Mouse (Mus musculus): Measurements from ENCODE around the gene Cacna1d. TPM values are rescaled to one million over a fixed set of nuclear protein-coding genes. Genes with fewer than 3 reads are reported as not detected.

Cacna1d gene
- polyA plus RNA-seq, 1 experiment from 2014 or later, result 2.2 TPM

- no peaks in the 10 kb centered on the region for H3K4me1 ChIP-seq (replicated peaks; ENCODE audit: control insufficient read depth, insufficient read depth)
- 60% methylated on average over 1 of the region's 1 CpGs for WGBS
- H3K36me3 ChIP-seq (ENCODE audit: control insufficient read depth, insufficient read depth, low read length), result no peaks in the 10 kb centered on the region
- H3K27ac ChIP-seq (replicated peaks), result no peak overlapping the region
- H3K9me3 ChIP-seq (ENCODE audit: control insufficient read depth, low read length), result no peaks in the 10 kb centered on the region
- no peak overlapping the region for H3K4me3 ChIP-seq (ENCODE audit: low read depth, low read length)
- no peak for DNase-seq (ENCODE audit: low spot score)
- no peaks in the 10 kb centered on the region for H3K27me3 ChIP-seq (ENCODE audit: control insufficient read depth, insufficient read depth, low read length)
- TF ChIP-seq CTCF (IDR thresholded peaks at IDR 0.05; ENCODE audit: low read depth) (no peak), EP300 (optimal IDR thresholded peaks at IDR 0.05) (no peak)
- no peak for ATAC-seq (ENCODE audit: low FRiP score, low TSS enrichment)
- H3K4me2 ChIP-seq (replicated peaks; ENCODE audit: low read depth), result no peak overlapping the region
- no peak overlapping the region for H3K9ac ChIP-seq (ENCODE audit: low read length)
These were observed 290.9 kb downstream of the Cacna1d start for GRCm38 (mm10) chr14:30200310-30200709.

DNA sequence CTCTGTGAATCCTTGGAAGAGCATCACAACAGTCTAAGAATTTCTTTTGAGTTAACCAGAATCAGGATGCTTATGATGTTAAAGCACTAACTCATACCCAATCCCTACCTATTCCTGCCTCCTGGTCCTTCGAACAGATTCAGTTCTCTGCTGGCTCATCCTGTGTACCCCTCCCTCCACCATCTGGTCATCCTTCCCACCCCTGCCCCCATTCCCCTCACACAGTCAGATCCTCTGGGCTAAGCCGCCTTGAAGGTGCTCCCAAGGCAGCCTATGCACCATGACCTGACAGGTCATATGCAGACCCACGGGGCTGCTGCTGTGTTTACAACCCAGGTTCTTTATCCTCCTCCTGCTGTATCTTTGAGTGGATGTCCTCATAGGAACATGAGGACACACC is 292.4 kb downstream of the Cacna1d start:
- no peak overlapping the region for H3K27ac ChIP-seq (replicated peaks)
- ATAC-seq (ENCODE audit: low FRiP score, low TSS enrichment), result no peak
- H3K4me1 ChIP-seq (replicated peaks; ENCODE audit: control insufficient read depth, insufficient read depth), result no peaks in the 10 kb centered on the region
- no peak overlapping the region for H3K4me2 ChIP-seq (replicated peaks; ENCODE audit: low read depth)
- H3K9me3 ChIP-seq (ENCODE audit: control insufficient read depth, low read length), result no peaks in the 10 kb centered on the region
- TF ChIP-seq CTCF (IDR thresholded peaks at IDR 0.05; ENCODE audit: low read depth) (no peak), EP300 (optimal IDR thresholded peaks at IDR 0.05) (no peak)
- DNase-seq (ENCODE audit: low spot score), result no peak
- H3K4me3 ChIP-seq (ENCODE audit: low read depth, low read length), result no peak overlapping the region
- WGBS, result 77% methylated on average over 3 of the region's 3 CpGs
- no peaks in the 10 kb centered on the region for H3K36me3 ChIP-seq (ENCODE audit: control insufficient read depth, insufficient read depth, low read length)
- H3K9ac ChIP-seq (ENCODE audit: low read length), result no peak overlapping the region
- no peaks in the 10 kb centered on the region for H3K27me3 ChIP-seq (ENCODE audit: control insufficient read depth, insufficient read depth, low read length)

DNA sequence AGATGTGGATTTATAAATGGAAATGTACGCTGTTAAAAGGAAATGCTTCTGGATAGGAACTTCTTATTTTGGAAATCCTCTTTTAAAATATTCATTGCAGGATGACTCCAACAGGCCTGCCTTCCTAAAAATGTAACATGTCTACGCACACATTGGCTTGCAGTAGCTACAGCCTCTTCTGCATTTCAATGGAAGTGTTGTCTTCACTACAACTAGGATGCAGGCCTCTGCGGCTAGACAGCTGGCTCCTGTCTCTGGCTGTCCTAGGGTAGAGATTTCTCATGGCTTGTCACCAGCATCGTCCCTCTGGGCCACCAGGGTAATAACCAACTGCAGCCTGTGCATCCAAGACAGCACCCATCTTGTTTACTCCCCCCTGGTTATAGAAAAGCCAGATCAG is 293.1 kb downstream of the Cacna1d start:
- Histone ChIP-seq H3K9me3 (ENCODE audit: control insufficient read depth, low read length) (no peaks in the 10 kb centered on the region), H3K4me2 (replicated peaks; ENCODE audit: low read depth) (no peak overlapping the region), H3K9ac (ENCODE audit: low read length) (no peak overlapping the region), H3K4me1 (replicated peaks; ENCODE audit: control insufficient read depth, insufficient read depth) (no peaks in the 10 kb centered on the region), H3K27me3 (ENCODE audit: control insufficient read depth, insufficient read depth, low read length) (no peaks in the 10 kb centered on the region), H3K4me3 (ENCODE audit: low read depth, low read length) (no peak overlapping the region), H3K27ac (replicated peaks) (no peak overlapping the region), H3K36me3 (ENCODE audit: control insufficient read depth, insufficient read depth, low read length) (no peaks in the 10 kb centered on the region)
- ATAC-seq (ENCODE audit: low FRiP score, low TSS enrichment) (no peak), DNase-seq (ENCODE audit: low spot score) (no peak)
- 78% methylated on average over 4 of the region's 4 CpGs for WGBS
- TF ChIP-seq EP300 (optimal IDR thresholded peaks at IDR 0.05), result no peak
- TF ChIP-seq CTCF (IDR thresholded peaks at IDR 0.05; ENCODE audit: low read depth), result no peak

DNA sequence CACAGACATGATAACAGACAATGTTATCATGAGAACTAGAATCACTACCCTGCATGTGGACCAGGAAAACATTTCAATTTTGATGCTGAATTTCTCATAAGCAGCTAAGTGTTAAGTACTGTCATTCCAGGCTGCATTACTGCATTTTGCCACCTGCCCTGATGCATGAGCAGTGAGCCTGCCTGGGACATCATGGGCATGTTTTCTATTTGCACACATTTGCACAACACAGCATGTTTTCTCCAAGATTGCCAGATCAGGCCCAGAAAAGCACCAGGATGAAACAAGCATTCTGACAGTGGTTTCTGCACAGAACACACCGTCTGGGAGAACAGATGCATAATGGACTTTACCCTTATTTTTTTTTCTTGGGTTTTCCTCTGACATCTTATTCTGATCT is 294.3 kb downstream of the Cacna1d start:
- Histone ChIP-seq H3K4me2 (replicated peaks; ENCODE audit: low read depth) (no peak overlapping the region), H3K9me3 (ENCODE audit: control insufficient read depth, low read length) (no peaks in the 10 kb centered on the region), H3K36me3 (ENCODE audit: control insufficient read depth, insufficient read depth, low read length) (no peaks in the 10 kb centered on the region), H3K9ac (ENCODE audit: low read length) (no peak overlapping the region), H3K27ac (replicated peaks) (no peak overlapping the region), H3K27me3 (ENCODE audit: control insufficient read depth, insufficient read depth, low read length) (no peaks in the 10 kb centered on the region), H3K4me3 (ENCODE audit: low read depth, low read length) (no peak overlapping the region), H3K4me1 (replicated peaks; ENCODE audit: control insufficient read depth, insufficient read depth) (no peaks in the 10 kb centered on the region)
- no peak for TF ChIP-seq EP300 (optimal IDR thresholded peaks at IDR 0.05)
- TF ChIP-seq CTCF (IDR thresholded peaks at IDR 0.05; ENCODE audit: low read depth), result no peak
- WGBS, result 88% methylated on average over 1 of the region's 1 CpGs
- DNase-seq (ENCODE audit: low spot score) (no peak), ATAC-seq (ENCODE audit: low FRiP score, low TSS enrichment) (no peak)

- no peaks in the 10 kb centered on the region for H3K27me3 ChIP-seq (ENCODE audit: control insufficient read depth, insufficient read depth, low read length)
- TF ChIP-seq CTCF (IDR thresholded peaks at IDR 0.05; ENCODE audit: low read depth), result no peak
- no peak for TF ChIP-seq EP300 (optimal IDR thresholded peaks at IDR 0.05)
- DNase-seq (ENCODE audit: low spot score), result no peak
- H3K9ac ChIP-seq (ENCODE audit: low read length), result no peak overlapping the region
- H3K36me3 ChIP-seq (ENCODE audit: control insufficient read depth, insufficient read depth, low read length), result no peaks in the 10 kb centered on the region
- WGBS, result 40% methylated on average over 5 of the region's 5 CpGs
- H3K4me1 ChIP-seq (replicated peaks; ENCODE audit: control insufficient read depth, insufficient read depth), result no peaks in the 10 kb centered on the region
- no peak for ATAC-seq (ENCODE audit: low FRiP score, low TSS enrichment)
- no peak overlapping the region for H3K4me2 ChIP-seq (replicated peaks; ENCODE audit: low read depth)
- no peak overlapping the region for H3K4me3 ChIP-seq (ENCODE audit: low read depth, low read length)
- H3K27ac ChIP-seq (replicated peaks), result no peak overlapping the region
- no peaks in the 10 kb centered on the region for H3K9me3 ChIP-seq (ENCODE audit: control insufficient read depth, low read length)
These were observed 295.0 kb downstream of the Cacna1d start for GRCm38 (mm10) chr14:30196235-30196634.

DNA sequence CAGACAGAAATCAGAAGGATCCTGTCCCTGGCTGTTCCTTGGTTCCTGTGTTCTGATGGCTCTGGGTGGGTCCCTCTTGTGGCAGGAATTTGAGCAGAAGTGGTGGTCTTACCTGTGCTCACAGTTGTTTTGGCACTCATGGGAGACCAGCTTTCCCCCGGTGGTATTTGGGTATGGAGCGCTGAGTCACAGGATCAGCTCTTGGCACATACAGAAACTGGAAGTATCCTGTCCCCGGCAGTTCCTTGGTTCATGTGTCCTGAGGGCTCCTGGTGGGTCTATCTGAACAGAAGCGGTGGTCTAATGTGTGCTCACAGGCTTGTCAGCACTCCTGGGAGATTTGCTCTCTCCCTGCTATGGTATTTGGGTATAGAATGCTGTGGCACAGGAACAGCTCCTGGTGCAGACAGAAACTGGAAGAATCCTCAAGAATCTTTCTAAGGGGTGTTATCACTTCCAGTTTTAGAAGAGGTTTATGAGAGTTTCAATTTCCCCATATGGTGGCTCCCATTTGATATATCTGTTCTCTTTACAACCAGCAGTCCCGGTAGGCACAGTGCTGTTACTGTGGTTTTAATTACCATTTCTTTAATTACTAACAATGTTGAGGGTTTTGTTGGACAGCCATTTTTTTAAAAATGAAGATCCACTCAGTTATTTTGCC is 300.8 kb downstream of the Cacna1d start:
- no peaks in the 10 kb centered on the region for H3K4me1 ChIP-seq (replicated peaks; ENCODE audit: control insufficient read depth, insufficient read depth)
- no peaks in the 10 kb centered on the region for H3K27me3 ChIP-seq (ENCODE audit: control insufficient read depth, insufficient read depth, low read length)
- no peak for TF ChIP-seq EP300 (optimal IDR thresholded peaks at IDR 0.05)
- 0 out of 2 replicates have a peak, but pooled peaks have one; percentile 19 for TF ChIP-seq CTCF (IDR thresholded peaks at IDR 0.05; ENCODE audit: low read depth)
- DNase-seq (ENCODE audit: low spot score) (no peak), ATAC-seq (ENCODE audit: low FRiP score, low TSS enrichment) (no peak)
- H3K27ac ChIP-seq (replicated peaks), result no peak overlapping the region
- H3K9me3 ChIP-seq (ENCODE audit: control insufficient read depth, low read length), result no peaks in the 10 kb centered on the region
- no peak overlapping the region for H3K4me2 ChIP-seq (replicated peaks; ENCODE audit: low read depth)
- H3K4me3 ChIP-seq (ENCODE audit: low read depth, low read length), result no peak overlapping the region
- WGBS, result 83% methylated on average over 5 of the region's 5 CpGs
- H3K36me3 ChIP-seq (ENCODE audit: control insufficient read depth, insufficient read depth, low read length), result no peaks in the 10 kb centered on the region
- no peak overlapping the region for H3K9ac ChIP-seq (ENCODE audit: low read length)

Measured in stomach, postnatal 0 days (tissue).